Mouse (Mus musculus) embryonic stem cell, embryonic (primary cell): ENCODE measurements around the gene Gm49342.

Experiments used
- CTCF ChIA-PET, 4 experiments: fragments of 300-600 bp in 2 of 4; fragments of 350-600 bp in 2 of 4; sonication (Branson Sonifier 250); formaldehyde crosslinking; loops; one replicate each; lab custom pipeline; 2022; ENCODE audit warnings: inconsistent platforms in 2 of 4; lab: Charles Lee
- POLR2A ChIA-PET, 4 experiments: fragments of 300-600 bp in 2 of 4; fragments of 350-600 bp in 2 of 4; sonication (Branson Sonifier 250); formaldehyde crosslinking; loops; one replicate each; lab custom pipeline; 2022; ENCODE audit warnings: antibody characterized with exemption in 4 of 4, inconsistent platforms in 1 of 4; lab: Charles Lee

Gene Gm49342

GRCm38 (mm10) chr14:50925111-50925920, 19.0 kb upstream of the Gm49342 start:
- ChIA-PET POLR2A (interaction anchor here (0.6 to 12.2 kb wide), 24 partner anchors 10 to 139 kb away, joined by 3 to 159 read pairs (median 6); partner anchors contain the start of genes Ccnb1ip1 (in 1 of the 4), Gm49342 (in 1 of the 4) and Parp2 (in 1 of the 4)), CTCF (interaction anchor here in 1 of 4 experiments (1.2 kb wide), 1 partner anchor 21 kb away, joined by 3 read pairs; no protein-coding TSS in a partner anchor)

DNA sequence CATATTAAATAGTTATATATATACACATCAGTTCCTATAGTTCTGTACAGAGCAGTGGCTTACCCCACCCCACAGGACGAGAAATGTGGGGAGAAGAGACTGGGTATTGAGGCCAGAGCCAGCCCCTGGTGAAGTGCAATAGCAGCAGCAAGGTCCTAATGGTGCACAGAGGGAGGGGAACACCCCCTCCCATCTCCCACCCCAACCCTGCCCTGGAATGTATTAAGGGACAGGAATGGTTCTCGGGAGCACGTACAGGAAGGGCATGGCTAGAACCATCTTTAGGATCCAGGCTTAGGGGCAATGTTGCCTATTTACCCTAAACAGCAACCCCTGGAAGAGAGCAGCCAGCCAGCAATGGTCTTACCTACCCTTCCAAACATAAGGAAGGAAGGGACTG, 17.0 kb upstream of the Gm49342 start:
- CTCF ChIA-PET, result no interaction called here

DNA sequence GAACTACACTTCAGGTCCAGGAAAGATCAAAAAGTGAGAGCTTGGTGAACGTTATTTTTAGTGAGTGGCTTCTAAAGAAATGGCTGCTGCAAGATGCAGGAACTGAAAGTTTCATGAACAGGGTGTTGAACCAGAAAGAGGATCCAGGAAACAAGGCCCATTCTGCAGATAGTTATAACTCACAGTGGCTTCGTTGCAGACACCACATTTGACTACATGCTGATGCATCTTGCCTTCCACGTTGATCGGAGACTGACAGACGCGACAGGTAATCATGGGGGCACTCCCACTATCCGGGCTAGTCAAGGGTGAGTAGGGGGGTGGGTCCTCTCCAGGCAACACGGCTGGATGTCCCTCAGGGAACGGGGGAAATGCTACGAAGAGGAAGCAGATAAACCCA, 14.4 kb upstream of the Gm49342 start:
- ChIA-PET POLR2A (interaction anchor here in 3 of 4 experiments (0.6 to 12.2 kb wide), 34 partner anchors 9 to 145 kb away, joined by 3 to 159 read pairs (median 7); partner anchors contain the start of genes Gm49342 (in 2 of the 3), Ccnb1ip1 (in 1 of the 3), Klhl33 (in 1 of the 3) and Parp2 (in 1 of the 3)), CTCF (no interaction called here)

More for the DNA sequence above, 17.0 kb upstream of the Gm49342 start:
- POLR2A ChIA-PET, result interaction anchor here in 2 of 4 experiments (1.0 to 12.2 kb wide), 7 partner anchors 11 to 162 kb away, joined by 3 to 159 read pairs (median 5); partner anchors contain the start of genes Ccnb1ip1 (in 1 of the 2) and Parp2 (in 1 of the 2)

DNA sequence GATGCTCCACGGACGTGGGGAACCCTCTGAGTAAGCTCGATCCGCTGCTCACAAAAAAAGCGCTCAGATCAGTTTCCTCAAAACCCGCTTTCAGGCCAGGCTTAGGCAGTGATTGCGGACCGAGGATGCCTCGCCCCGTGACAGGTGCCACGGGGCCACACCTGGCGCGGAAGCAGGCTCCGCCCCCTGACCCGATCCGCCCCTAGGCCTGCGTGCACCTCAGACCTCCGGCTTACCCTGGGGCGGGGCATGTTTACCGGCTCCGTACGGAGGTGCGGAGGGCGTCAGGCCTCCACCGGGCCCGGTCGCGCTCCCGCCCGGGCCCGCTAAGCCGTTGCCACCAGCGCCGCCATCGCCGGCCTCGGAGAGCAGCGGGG, 14.0 kb upstream of the Gm49342 start:
- ChIA-PET POLR2A (interaction anchor here (0.6 to 12.2 kb wide), 58 partner anchors 8 to 1349 kb away, joined by 3 to 159 read pairs (median 5); partner anchors contain the start of genes Ccnb1ip1 (in 4 of the 4), Parp2 (in 4 of the 4), Gm49342 (in 2 of the 4) and Klhl33 (in 1 of the 4)), CTCF (no interaction called here)

GRCm38 (mm10) chr14:50930754-50931492, 13.4 kb upstream of the Gm49342 start, which contains the start of the genes Pip4p1 and Pnp:
TSS of gene Pip4p1 (minus strand) at chr14:50930856.
TSS of gene Pnp (plus strand) at chr14:50931082.
- ChIA-PET CTCF (interaction anchor here in 1 of 4 experiments (0.6 kb wide), 1 partner anchor 133 kb away, joined by 3 read pairs; no protein-coding TSS in a partner anchor), POLR2A (interaction anchor here (0.6 to 12.2 kb wide), 72 partner anchors 7 to 1759 kb away, joined by 3 to 159 read pairs (median 5); partner anchors contain the start of genes Ccnb1ip1 (in 4 of the 4), Parp2 (in 4 of the 4), Gm49342 (in 2 of the 4) and Tep1 (in 2 of the 4))

GRCm38 (mm10) chr14:50931493-50932020, 12.8 kb upstream of the Gm49342 start:
- CTCF ChIA-PET, result interaction anchor here in 1 of 4 experiments (0.6 kb wide), 1 partner anchor 132 kb away, joined by 3 read pairs; no protein-coding TSS in a partner anchor
- POLR2A ChIA-PET, result interaction anchor here (0.6 to 12.2 kb wide), 66 partner anchors 7 to 1760 kb away, joined by 3 to 159 read pairs (median 6); partner anchors contain the start of genes Ccnb1ip1 (in 4 of the 4), Parp2 (in 4 of the 4), Gm49342 (in 2 of the 4) and Tep1 (in 2 of the 4)

DNA sequence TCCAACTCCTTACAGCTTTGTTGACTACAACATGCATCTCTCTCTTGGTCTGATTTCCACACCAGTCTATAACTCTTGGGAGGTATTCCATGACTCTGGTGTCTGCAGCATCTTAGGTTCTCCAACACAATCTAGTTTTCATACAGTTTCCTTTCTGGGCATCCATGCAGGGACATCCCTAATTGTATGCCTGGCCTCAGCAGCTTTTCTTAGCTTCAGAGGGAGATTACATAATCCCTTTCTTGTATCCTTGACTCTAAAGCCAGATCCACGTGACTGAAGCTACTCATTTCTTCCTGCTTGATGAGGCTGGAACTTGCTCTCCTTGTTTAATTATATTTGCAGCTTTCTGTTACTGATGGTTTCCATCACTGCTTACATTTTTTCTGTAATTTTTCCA, 7.7 kb upstream of the Gm49342 start:
- POLR2A ChIA-PET, result interaction anchor here in 2 of 4 experiments (0.5 to 4.6 kb wide), 8 partner anchors 8 to 143 kb away, joined by 3 to 59 read pairs (median 8); partner anchors contain the start of genes Apex1 (in 1 of the 2), Osgep (in 1 of the 2), Pip4p1 (in 1 of the 2) and Pnp (in 1 of the 2)

DNA sequence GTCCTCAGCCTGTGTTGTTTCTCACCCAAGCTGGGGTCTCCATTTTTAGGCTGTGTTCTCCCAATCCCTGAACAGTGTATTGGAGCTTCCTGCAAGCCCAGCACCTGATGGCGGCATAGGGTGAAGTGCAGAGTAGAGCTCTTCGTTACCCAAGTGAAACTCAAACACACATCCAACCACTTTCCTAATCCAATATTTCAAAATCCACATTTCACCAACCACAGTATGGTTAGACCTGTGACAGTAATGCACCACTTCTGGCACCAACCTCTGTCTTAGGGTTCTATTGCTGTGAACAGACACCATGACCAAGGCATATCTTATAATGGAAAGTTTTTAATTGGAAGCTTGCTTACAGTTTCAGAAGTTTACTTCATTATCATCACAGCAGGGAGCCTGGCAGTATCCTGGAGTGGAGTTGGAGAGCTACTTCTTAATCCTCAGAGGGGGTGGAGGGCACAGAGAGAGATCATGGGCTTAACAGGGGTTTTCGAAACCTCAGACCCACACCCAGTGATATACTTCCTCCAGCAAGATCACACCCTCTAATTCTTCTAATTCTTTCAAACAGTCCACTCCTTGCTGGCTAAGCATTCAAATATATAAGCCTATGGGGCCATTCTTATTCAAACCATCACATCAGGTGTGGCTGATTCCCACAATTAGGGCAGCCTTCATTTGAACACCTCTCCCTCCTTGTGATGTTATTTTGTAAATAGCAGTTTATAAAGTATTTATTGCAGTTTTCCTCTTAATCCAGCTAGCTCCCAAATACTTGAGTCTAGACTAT, 6.0 kb upstream of the Gm49342 start:
- ChIA-PET POLR2A (interaction anchor here (0.6 to 4.6 kb wide), 37 partner anchors 8 to 1166 kb away, joined by 3 to 59 read pairs (median 5); partner anchors contain the start of genes Osgep (in 3 of the 4), Pip4p1 (in 3 of the 4), Pnp (in 3 of the 4) and Apex1 (in 2 of the 4)), CTCF (interaction anchor here in 3 of 4 experiments (0.5 to 1.5 kb wide), 4 partner anchors 34 to 138 kb away, joined by 3 to 4 read pairs (median 4); no protein-coding TSS in a partner anchor)

More for the DNA sequence above, 7.7 kb upstream of the Gm49342 start:
- CTCF ChIA-PET, result no interaction called here

GRCm38 (mm10) chr14:50938940-50939339, 5.4 kb upstream of the Gm49342 start:
- ChIA-PET POLR2A (interaction anchor here (0.6 to 4.6 kb wide), 26 partner anchors 8 to 154 kb away, joined by 3 to 59 read pairs (median 6); partner anchors contain the start of genes Osgep (in 3 of the 4), Pip4p1 (in 3 of the 4), Pnp (in 3 of the 4) and Apex1 (in 2 of the 4)), CTCF (interaction anchor here in 1 of 4 experiments (1.2 to 1.5 kb wide), 2 partner anchors 35 to 124 kb away, joined by 3 to 4 read pairs; no protein-coding TSS in a partner anchor)

GRCm38 (mm10) chr14:50944668-50945033, 334 bp downstream of the Gm49342 start:
- ChIA-PET POLR2A (interaction anchor here in 3 of 4 experiments (0.6 to 2.4 kb wide), 17 partner anchors 10 to 139 kb away, joined by 3 to 60 read pairs (median 5); partner anchors contain the start of genes Pip4p1 (in 2 of the 3), Pnp (in 2 of the 3), Apex1 (in 1 of the 3) and Osgep (in 1 of the 3)), CTCF (interaction anchor here in 2 of 4 experiments (0.7 to 0.8 kb wide), 2 partner anchors 12 to 124 kb away, joined by 3 to 14 read pairs; no protein-coding TSS in a partner anchor)

- CTCF ChIA-PET, result interaction anchor here in 2 of 4 experiments (0.7 to 0.8 kb wide), 2 partner anchors 12 to 124 kb away, joined by 3 to 14 read pairs; no protein-coding TSS in a partner anchor
- POLR2A ChIA-PET, result interaction anchor here in 3 of 4 experiments (0.6 to 2.4 kb wide), 19 partner anchors 9 to 140 kb away, joined by 3 to 60 read pairs (median 4); partner anchors contain the start of genes Pip4p1 (in 2 of the 3), Pnp (in 2 of the 3), Apex1 (in 1 of the 3) and Osgep (in 1 of the 3)
Observed at GRCm38 (mm10) chr14:50945081-50945480, 764 bp downstream of the Gm49342 start.

GRCm38 (mm10) chr14:50945526-50945925, 1.2 kb downstream of the Gm49342 start:
- ChIA-PET POLR2A (interaction anchor here in 3 of 4 experiments (0.6 to 2.4 kb wide), 15 partner anchors 9 to 126 kb away, joined by 3 to 60 read pairs (median 5); partner anchors contain the start of genes Pip4p1 (in 2 of the 3), Pnp (in 2 of the 3), Apex1 (in 1 of the 3) and Osgep (in 1 of the 3)), CTCF (interaction anchor here in 1 of 4 experiments (0.8 kb wide), 1 partner anchor 11 kb away, joined by 14 read pairs; no protein-coding TSS in a partner anchor)

DNA sequence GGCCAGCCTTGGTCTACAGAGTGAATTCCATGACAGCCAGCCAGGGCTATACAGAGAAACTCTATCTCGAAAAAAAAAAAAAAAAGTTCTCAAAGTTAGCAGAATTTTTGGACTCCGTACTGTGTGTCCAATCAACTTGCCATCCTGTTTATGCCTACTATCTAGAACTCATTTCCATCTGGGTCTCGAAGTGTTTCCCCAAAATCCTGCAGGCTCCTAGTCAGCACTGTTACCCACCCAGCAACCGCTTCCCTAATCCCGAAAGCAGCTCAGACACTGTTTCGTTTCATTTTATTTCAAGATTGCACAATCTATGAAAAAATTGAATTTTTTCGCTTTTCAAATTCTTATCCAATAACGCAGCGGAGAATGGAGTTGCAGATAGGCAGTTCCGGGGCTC, 11.2 kb downstream of the Gm49342 start:
- ChIA-PET CTCF (interaction anchor here in 1 of 4 experiments (0.6 kb wide), 1 partner anchor 67 kb away, joined by 4 read pairs; no protein-coding TSS in a partner anchor), POLR2A (interaction anchor here in 1 of 4 experiments (0.6 to 3.7 kb wide), 6 partner anchors 10 to 98 kb away, joined by 3 to 18 read pairs (median 5); partner anchors contain the start of genes Gm49342, Pip4p1 and Pnp)

DNA sequence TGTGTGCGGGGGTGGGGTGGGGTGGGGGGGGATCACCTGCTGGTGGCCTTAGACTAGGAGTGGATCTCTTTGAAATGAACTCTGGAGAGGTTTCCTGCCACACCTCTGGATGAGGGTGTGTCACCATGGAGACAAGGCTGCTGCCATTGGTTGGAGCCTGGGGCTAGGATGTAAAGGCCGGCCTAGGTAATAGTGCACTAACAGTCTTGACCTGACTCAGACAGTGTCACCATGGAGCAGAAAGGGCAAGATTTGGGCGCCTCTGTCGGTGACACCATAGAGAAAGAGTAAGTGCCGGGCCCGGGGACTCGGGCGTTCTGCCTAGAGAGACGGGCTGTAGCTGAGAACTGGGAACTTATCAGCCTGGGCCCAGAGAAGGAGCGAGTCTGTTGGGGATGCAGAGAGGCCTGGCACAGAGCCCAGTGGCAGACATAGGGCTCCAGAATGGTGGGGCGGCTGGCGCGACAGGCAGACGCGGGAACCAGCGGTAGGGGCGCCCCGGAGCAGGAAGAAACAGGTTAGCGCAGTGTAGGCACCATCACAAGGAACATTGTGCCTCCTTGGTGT, 11.7 kb downstream of the Gm49342 start, which contains the start of gene Pnp2:
Pnp2 (plus strand) TSS at position 51 of the 567 bp plus-strand sequence.
- POLR2A ChIA-PET, result interaction anchor here in 3 of 4 experiments (0.6 to 3.7 kb wide), 10 partner anchors 11 to 135 kb away, joined by 3 to 60 read pairs (median 6); partner anchors contain the start of genes Gm49342 (in 2 of the 3), Ang (in 1 of the 3), Pip4p1 (in 1 of the 3) and Pnp (in 1 of the 3)

More for the DNA sequence above, 11.7 kb downstream of the Gm49342 start, which contains the start of gene Pnp2:
- CTCF ChIA-PET, result interaction anchor here in 2 of 4 experiments (0.6 to 1.2 kb wide), 2 partner anchors 11 to 68 kb away, joined by 4 to 14 read pairs; no protein-coding TSS in a partner anchor
